9 mouse cellular contexts compared by ENCODE assay signal in the genomic region with DNA sequence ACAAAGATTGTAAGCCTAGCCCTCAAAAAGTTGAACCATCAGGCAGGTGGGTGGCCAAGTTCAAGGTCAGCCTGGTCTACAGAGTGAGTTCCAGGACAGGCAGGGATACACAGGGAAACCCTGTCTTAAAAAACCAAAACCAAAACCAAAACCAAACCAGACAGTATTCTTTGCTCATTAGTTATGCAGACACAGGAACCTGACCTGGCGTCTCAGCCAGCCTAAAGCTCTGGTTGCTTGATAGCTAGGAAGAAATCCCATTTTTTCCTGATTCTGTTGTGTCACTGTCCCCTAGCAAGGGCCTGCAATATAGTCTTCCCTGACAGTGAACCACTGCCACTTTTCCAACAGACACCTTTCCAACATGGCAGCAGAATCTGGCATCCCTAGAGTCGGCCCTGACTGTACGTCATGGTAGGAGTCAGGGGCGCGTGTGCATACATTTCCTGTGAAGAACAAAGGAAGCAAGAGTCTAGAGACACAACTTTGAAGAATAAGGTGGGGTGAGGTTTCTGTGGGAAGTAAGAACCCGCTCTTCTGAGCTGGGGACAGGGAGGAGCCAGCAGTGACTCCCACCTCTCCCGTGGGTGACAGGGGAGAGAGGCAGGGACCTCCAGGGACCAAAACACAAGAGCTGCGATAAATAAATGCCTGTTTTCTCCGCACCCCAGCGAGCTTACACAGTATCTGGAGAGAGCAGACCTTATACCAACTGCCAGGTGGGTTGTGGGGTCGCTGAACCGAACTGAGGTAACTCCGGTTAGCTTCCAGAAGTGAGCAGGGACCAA. TPM values are rescaled to one million over a fixed set of nuclear protein-coding genes. Genes with fewer than 3 reads are reported as not detected.
DNase-seq lines count a peak whose midpoint lies in the region; ATAC-seq and TF ChIP-seq lines count a peak whose summit lies in the region.
"Had no signal": no experiment of that assay in that cellular context is flagged by ENCODE, and none has a peak within 500 bp of the region (broad histone marks: within the 10 kb centered on the region; RNA-seq: fewer than 3 reads in every experiment).

No protein-coding gene starts in this region.

- no peak for TF ChIP-seq POLR2A in ES-Bruce4 (IDR thresholded peaks at IDR 0.05; ENCODE audit: insufficient read depth, low read length)

- no peak for TF ChIP-seq CTCF in ES-Bruce4 (IDR thresholded peaks at IDR 0.05; ENCODE audit: low read depth, low read length)

- no peak overlapping the region for H3K9ac ChIP-seq in heart, embryonic 13.5 days
- no peak overlapping the region for H3K9ac ChIP-seq in ES-Bruce4 (ENCODE audit: low read depth, poor library complexity, severe bottlenecking)
- no peak overlapping the region for H3K9ac ChIP-seq in stomach, embryonic 15.5 days

- no peak for ATAC-seq in heart, embryonic 13.5 days (ENCODE audit: extremely low read depth, insufficient number of reproducible peaks, low FRiP score, low TSS enrichment)
- ATAC-seq in inflammation-experienced regulatory T-cells, adult 6 months, result peak; percentile 76
- no peak for ATAC-seq in stomach, embryonic 15.5 days (ENCODE audit: insufficient read depth, low FRiP score, low read depth)

- H3K9me3 ChIP-seq in heart, embryonic 13.5 days, result no peaks in the 10 kb centered on the region
- H3K9me3 ChIP-seq in ES-Bruce4 (replicated peaks; ENCODE audit: control insufficient read depth, insufficient read depth, low read length, poor library complexity, severe bottlenecking), result no peaks in the 10 kb centered on the region
- no peaks in the 10 kb centered on the region for H3K9me3 ChIP-seq in stomach, embryonic 15.5 days
- H3K9me3 ChIP-seq: G1E had no signal

- no peak overlapping the region for H3K4me2 ChIP-seq in heart, embryonic 13.5 days
- no peak overlapping the region for H3K4me2 ChIP-seq in stomach, embryonic 15.5 days

- peaks cover 33% of the 10 kb centered on the region for H3K4me1 ChIP-seq in heart, embryonic 13.5 days
- H3K4me1 ChIP-seq in ES-Bruce4 (ENCODE audit: control insufficient read depth, insufficient read depth, low read length), result peaks cover 6% of the 10 kb centered on the region
- peaks cover 28% of the 10 kb centered on the region for H3K4me1 ChIP-seq in stomach, embryonic 15.5 days

- 85% methylated on average over 13 of the region's 13 CpGs for WGBS in heart, embryonic 13.5 days
- WGBS in stomach, embryonic 15.5 days, result 85% methylated on average over 13 of the region's 13 CpGs

- peaks cover 96% of the 10 kb centered on the region for H3K36me3 ChIP-seq in heart, embryonic 13.5 days
- H3K36me3 ChIP-seq in ES-Bruce4 (ENCODE audit: control insufficient read depth, insufficient read depth, low read length, poor library complexity, severe bottlenecking), result peaks cover 47% of the 10 kb centered on the region
- H3K36me3 ChIP-seq in stomach, embryonic 15.5 days, result peaks cover 53% of the 10 kb centered on the region

- TF ChIP-seq EP300 in ES-Bruce4 (IDR thresholded peaks at IDR 0.05; ENCODE audit: insufficient read depth, low read depth, low read length), result no peak

- no peaks in the 10 kb centered on the region for H3K27me3 ChIP-seq in heart, embryonic 13.5 days (replicated peaks)
- no peaks in the 10 kb centered on the region for H3K27me3 ChIP-seq in ES-Bruce4 (ENCODE audit: control insufficient read depth, insufficient read depth, low read length, poor library complexity, severe bottlenecking)
- H3K27me3 ChIP-seq in stomach, embryonic 15.5 days (replicated peaks), result no peaks in the 10 kb centered on the region

- peak overlapping the region; percentile 76 for H3K27ac ChIP-seq in heart, embryonic 13.5 days (replicated peaks)
- H3K27ac ChIP-seq in ES-Bruce4 (ENCODE audit: insufficient read depth, low read length), result peak overlapping the region; percentile 37
- 0 out of 2 replicates have a peak overlapping the region, but pooled peaks have one; percentile 12 for H3K27ac ChIP-seq in stomach, embryonic 15.5 days

- H3K4me3 ChIP-seq in heart, embryonic 13.5 days, result no peak overlapping the region
- H3K4me3 ChIP-seq in ES-Bruce4 (ENCODE audit: low read depth, low read length), result no peak overlapping the region; the same call in 1 of the 2 replicates
- H3K4me3 ChIP-seq in stomach, embryonic 15.5 days (replicated peaks), result no peak overlapping the region

- intact Hi-C loops in heart, postnatal 36 days (cut with DNase I), result no loop called here
- intact Hi-C loops in left cerebral cortex, postnatal 10 days (cut with DNase I), result no loop called here

- no peak for DNase-seq in heart, postnatal 36 days
- DNase-seq in urinary bladder, postnatal 4 days (ENCODE audit: low spot score in 2 of 2), result no peak
- no peak for DNase-seq in left cerebral cortex, postnatal 10 days (ENCODE audit: extremely low spot score in 1 of 2, low spot score in 2 of 2)
- DNase-seq in gastrocnemius, adult 8-10 months (ENCODE audit: low spot score in 2 of 2), result no peak

RNA-seq across cellular contexts. Expression of a gene that starts 10.5 kb away (rescaled TPM):
- polyA plus RNA-seq in heart, embryonic 13.5 days (2015; fragmentation: Nextera tagmentation; extraction: Ambion mirVana), result 24.1 and 24.8 TPM in 2 replicates
- total RNA-seq in heart, postnatal 36 days (2021), result 10 to 100 TPM; 14.2 to 14.3 TPM
- 24.9 and 25.7 TPM in 2 replicates for polyA plus RNA-seq in ES-Bruce4 (2011; ENCODE audit: insufficient read depth, insufficient read length, low read depth, missing spikeins)
- 10 to 100 TPM in 2 of 3 experiments, 1 to 10 TPM in 1; 9.1 to 12.3 (median 11.6) TPM for polyA plus RNA-seq in inflammation-experienced regulatory T-cells, adult 6 months (2017; shearing (Covaris generic))
- 21.2 and 21.4 TPM in 2 replicates for polyA plus RNA-seq in stomach, embryonic 15.5 days (2015; fragmentation: Nextera tagmentation; extraction: Ambion mirVana)
- 10 to 100 TPM; 25.2 to 25.3 TPM for total RNA-seq in left cerebral cortex, postnatal 10 days (2021)
- total RNA-seq in gastrocnemius, adult 8-10 months (2022), result 10 to 100 TPM; 13.8 to 16.5 (median 14.2) TPM

RNA-seq across cellular contexts. Expression of a gene that starts 10.6 kb away (rescaled TPM):
- polyA plus RNA-seq in heart, embryonic 13.5 days (2015; fragmentation: Nextera tagmentation; extraction: Ambion mirVana), result 25.1 and 27.5 TPM in 2 replicates
- 10 to 100 TPM; 15.8 to 17.8 TPM for total RNA-seq in heart, postnatal 36 days (2021)
- 26.4 and 36.9 TPM in 2 replicates for polyA plus RNA-seq in ES-Bruce4 (2011; ENCODE audit: insufficient read depth, insufficient read length, low read depth, missing spikeins)
- polyA plus RNA-seq in inflammation-experienced regulatory T-cells, adult 6 months (2017; shearing (Covaris generic)), result 10 to 100 TPM; 27.6 to 32.3 (median 28.1) TPM
- polyA plus RNA-seq in stomach, embryonic 15.5 days (2015; fragmentation: Nextera tagmentation; extraction: Ambion mirVana), result 38.7 and 39.7 TPM in 2 replicates
- total RNA-seq in left cerebral cortex, postnatal 10 days (2021), result 10 to 100 TPM; 21.4 to 23.5 TPM
- 10 to 100 TPM; 13.3 to 19.3 (median 18.1) TPM for total RNA-seq in gastrocnemius, adult 8-10 months (2022)

RNA-seq across cellular contexts. Expression of a gene that starts 10.6 kb away (rescaled TPM):
- 1.2 and 2.1 TPM in 2 replicates for polyA plus RNA-seq in heart, embryonic 13.5 days (2015; fragmentation: Nextera tagmentation; extraction: Ambion mirVana)
- total RNA-seq in heart, postnatal 36 days (2021), result 1 to 10 TPM; 2.1 to 3.5 TPM
- polyA plus RNA-seq in ES-Bruce4 (2011; ENCODE audit: insufficient read depth, insufficient read length, low read depth, missing spikeins), result 4.5 and 11.9 TPM in 2 replicates
- under 1 TPM in 2 of 3 experiments, not detected in 1; 0.68 to 0.79 TPM for polyA plus RNA-seq in inflammation-experienced regulatory T-cells, adult 6 months (2017; shearing (Covaris generic))
- polyA plus RNA-seq in stomach, embryonic 15.5 days (2015; fragmentation: Nextera tagmentation; extraction: Ambion mirVana), result 1.0 and 1.5 TPM in 2 replicates
- total RNA-seq in left cerebral cortex, postnatal 10 days (2021), result 1 to 10 TPM; 6.2 to 6.4 TPM
- 1 to 10 TPM in 3 of 4 experiments, under 1 TPM in 1; 0.77 to 2.8 (median 1.6) TPM for total RNA-seq in gastrocnemius, adult 8-10 months (2022)

RNA-seq across cellular contexts. Expression of a gene that starts 29.7 kb away (rescaled TPM):
- 2.6 and 3.3 TPM in 2 replicates for polyA plus RNA-seq in heart, embryonic 13.5 days (2015; fragmentation: Nextera tagmentation; extraction: Ambion mirVana)
- total RNA-seq in heart, postnatal 36 days (2021), result 1 to 10 TPM; 3.9 to 4.4 TPM
- 15.8 and 16.8 TPM in 2 replicates for polyA plus RNA-seq in ES-Bruce4 (2011; ENCODE audit: insufficient read depth, insufficient read length, low read depth, missing spikeins)
- under 1 TPM; 0.58 to 0.97 (median 0.70) TPM for polyA plus RNA-seq in inflammation-experienced regulatory T-cells, adult 6 months (2017; shearing (Covaris generic))
- 5.3 and 6.3 TPM in 2 replicates for polyA plus RNA-seq in stomach, embryonic 15.5 days (2015; fragmentation: Nextera tagmentation; extraction: Ambion mirVana)
- 10 to 100 TPM; 14.8 to 15.1 TPM for total RNA-seq in left cerebral cortex, postnatal 10 days (2021)
- 1 to 10 TPM; 2.0 to 3.4 (median 3.2) TPM for total RNA-seq in gastrocnemius, adult 8-10 months (2022)

Comparison
In these comparisons a context has a peak if more than half of its experiments do, and no peak if none do; other contexts are left out.
1. H3K27ac ChIP-seq: peak in every context shown above with its lines; median percentile 76 in heart, embryonic 13.5 days; 37 in ES-Bruce4; 12 in stomach, embryonic 15.5 days.